Mouse (Mus musculus): Measurements from ENCODE around the gene Plbd1. TPM values are rescaled to one million over a fixed set of nuclear protein-coding genes. Genes with fewer than 3 reads are reported as not detected.

Plbd1 gene
- total and polyA plus RNA-seq, 3 experiments = not detected

- in situ Hi-C loops (cut with MboI; ENCODE audit: low pct_ligation_motif_present, low pct_unique_long_range_greater_than_20kb, low sequenced_read_pairs) (loop anchor here (25.0 kb wide), 1 partner anchor 264 kb away; no protein-coding TSS in a partner anchor), dilution Hi-C loops (cut with MboI; ENCODE audit: extremely low pct_ligation_motif_present, extremely low pct_unique_long_range_greater_than_20kb, low sequenced_read_pairs) (no loop called here)
- DNase-seq (ENCODE audit: extremely low read depth) = peak; percentile 55
- Histone ChIP-seq H3K4me3 (replicated peaks in 1 of 3; ENCODE audit: low read depth in 2 of 3, low read length in 2 of 3, poor library complexity in 1 of 3) (no peak overlapping the region), H3K4me1 (ENCODE audit: control insufficient read depth in 1 of 2, insufficient read depth in 2 of 2) (peaks cover 10 to 29% of the 10 kb centered on the region in 2 experiments), H3K27me3 (replicated peaks) (no peaks in the 10 kb centered on the region), H3K79me2 (replicated peaks; ENCODE audit: control insufficient read depth, extremely low read depth, insufficient read depth, poor library complexity, severe bottlenecking) (no peaks in the 10 kb centered on the region), H3K36me3 (replicated peaks in 1 of 2; ENCODE audit: control insufficient read depth in 1 of 2, insufficient read depth in 1 of 2, low read length in 1 of 2) (no peaks in the 10 kb centered on the region), H3K9ac (ENCODE audit: insufficient read depth, low read depth) (no peak overlapping the region), H3K27ac (ENCODE audit: insufficient read depth, low read depth) (no peak overlapping the region), H3K9me3 (replicated peaks; ENCODE audit: low read length) (peaks cover 4% of the 10 kb centered on the region), H3K4me2 (ENCODE audit: insufficient read depth, low read depth, poor library complexity, severe bottlenecking) (no peak overlapping the region)
- 0 out of 2 replicates have a peak, but pooled peaks have one; percentile 28 for TF ChIP-seq CHD2 (IDR thresholded peaks at IDR 0.05; ENCODE audit: low read length)
- no peak for TF ChIP-seq RAD21 (IDR thresholded peaks at IDR 0.05; ENCODE audit: low read depth, low read length)
- 0 out of 2 replicates have a peak, but pooled peaks have one; percentile 37 for TF ChIP-seq MYC (IDR thresholded peaks at IDR 0.05; ENCODE audit: low read depth, low read length)
- 0 out of 2 replicates have a peak, but pooled peaks have one; percentile 69 for TF ChIP-seq MAZ (IDR thresholded peaks at IDR 0.05; ENCODE audit: low read depth, low read length)
- TF ChIP-seq ETS1 (conservative IDR thresholded peaks at IDR 0.05; ENCODE audit: low read depth, low read length) = peak; percentile 60
- no peak for TF ChIP-seq ZNF384 (IDR thresholded peaks at IDR 0.05; ENCODE audit: low read depth, low read length)
- no peak for TF ChIP-seq UBTF (IDR thresholded peaks at IDR 0.05; ENCODE audit: low read depth, low read length)
- TF ChIP-seq GABPA (IDR thresholded peaks at IDR 0.05; ENCODE audit: insufficient replicate concordance, low read depth, low read length) = no peak
- peak; percentile 24; the same call in 1 of the 2 replicates for TF ChIP-seq IRF4 (IDR thresholded peaks at IDR 0.05; ENCODE audit: low read depth, low read length)
- TF ChIP-seq POLR2A (IDR thresholded peaks at IDR 0.05; ENCODE audit: low read depth, low read length) = no peak
- 0 out of 2 replicates have a peak, but pooled peaks have one; percentile 22 for TF ChIP-seq MAX (IDR thresholded peaks at IDR 0.05; ENCODE audit: low read length)
- TF ChIP-seq RCOR1 (conservative IDR thresholded peaks at IDR 0.05; ENCODE audit: low read depth, low read length) = 0 out of 2 replicates have a peak, but pooled peaks have one; percentile 31
- TF ChIP-seq BHLHE40 (IDR thresholded peaks at IDR 0.05; ENCODE audit: low read depth, low read length) = peak; percentile 78
- TF ChIP-seq EP300 (IDR thresholded peaks at IDR 0.05; ENCODE audit: low read length) = 0 out of 2 replicates have a peak, but pooled peaks have one; percentile 18
- peak; percentile 84 for TF ChIP-seq TCF12 (IDR thresholded peaks at IDR 0.05; ENCODE audit: low read depth, low read length)
- TF ChIP-seq E2F4 (IDR thresholded peaks at IDR 0.05; ENCODE audit: insufficient replicate concordance, low read depth, low read length) = no peak
- TF ChIP-seq ZMIZ1 (IDR thresholded peaks at IDR 0.05; ENCODE audit: low read depth, low read length) = no peak
Observed at GRCm38 (mm10) chr6:136701185-136701584, 39.5 kb upstream of the Plbd1 start.

- Histone ChIP-seq H3K4me2 (ENCODE audit: insufficient read depth, low read depth, poor library complexity, severe bottlenecking) (no peak overlapping the region), H3K36me3 (replicated peaks in 1 of 2; ENCODE audit: control insufficient read depth in 1 of 2, insufficient read depth in 1 of 2, low read length in 1 of 2) (no peaks in the 10 kb centered on the region), H3K27me3 (replicated peaks) (no peaks in the 10 kb centered on the region), H3K9ac (ENCODE audit: insufficient read depth, low read depth) (no peak overlapping the region), H3K4me1 (ENCODE audit: control insufficient read depth in 1 of 2, insufficient read depth in 2 of 2) (peaks cover 7 to 28% of the 10 kb centered on the region in 2 experiments; a peak in 3 of 4 replicates), H3K4me3 (replicated peaks in 1 of 3; ENCODE audit: low read depth in 2 of 3, low read length in 2 of 3, poor library complexity in 1 of 3) (no peak overlapping the region), H3K9me3 (replicated peaks; ENCODE audit: low read length) (peaks cover 14% of the 10 kb centered on the region), H3K79me2 (replicated peaks; ENCODE audit: control insufficient read depth, extremely low read depth, insufficient read depth, poor library complexity, severe bottlenecking) (no peaks in the 10 kb centered on the region), H3K27ac (ENCODE audit: insufficient read depth, low read depth) (no peak overlapping the region)
- DNase-seq (ENCODE audit: extremely low read depth) = no peak
- TF ChIP-seq ZMIZ1 (IDR thresholded peaks at IDR 0.05; ENCODE audit: low read depth, low read length) (no peak), BHLHE40 (IDR thresholded peaks at IDR 0.05; ENCODE audit: low read depth, low read length) (no peak), POLR2A (IDR thresholded peaks at IDR 0.05; ENCODE audit: low read depth, low read length) (no peak), ZC3H11A (IDR thresholded peaks at IDR 0.05; ENCODE audit: low read depth, low read length) (no peak), SMC3 (IDR thresholded peaks at IDR 0.05; ENCODE audit: low read depth, low read length) (no peak), JUN (IDR thresholded peaks at IDR 0.05; ENCODE audit: insufficient read depth, low read depth, low read length) (no peak), IRF4 (IDR thresholded peaks at IDR 0.05; ENCODE audit: low read depth, low read length) (no peak), CTCF (conservative IDR thresholded peaks at IDR 0.05 in 1 of 2, IDR thresholded peaks at IDR 0.05 in 1 of 2; ENCODE audit: low read depth in 2 of 2, low read length in 2 of 2) (peak; percentile 4 to 47; a peak in 2 of 4 replicates), KAT2A (IDR thresholded peaks at IDR 0.05; ENCODE audit: insufficient replicate concordance, low read length) (no peak), RAD21 (IDR thresholded peaks at IDR 0.05; ENCODE audit: low read depth, low read length) (peak; percentile 13), SIN3A (IDR thresholded peaks at IDR 0.05; ENCODE audit: low read length) (no peak)
- in situ Hi-C loops (cut with MboI; ENCODE audit: low pct_ligation_motif_present, low pct_unique_long_range_greater_than_20kb, low sequenced_read_pairs) = no loop called here
- dilution Hi-C loops (cut with MboI; ENCODE audit: extremely low pct_ligation_motif_present, extremely low pct_unique_long_range_greater_than_20kb, low sequenced_read_pairs) = no loop called here
Observed at GRCm38 (mm10) chr6:136691314-136691713, 29.6 kb upstream of the Plbd1 start.

Data from CH12.LX (cell line).